Mouse (Mus musculus) fibroblast of lung, adult 2 months (primary cell): ENCODE data around the gene Ppp1r13b.

ENCODE experiments used
- DNase-seq: peaks from one replicate; pipeline ENCODE4 v3.0.0-alpha.2; 2011; ENCODE audit warnings: low read depth

The Ppp1r13b gene

DNA sequence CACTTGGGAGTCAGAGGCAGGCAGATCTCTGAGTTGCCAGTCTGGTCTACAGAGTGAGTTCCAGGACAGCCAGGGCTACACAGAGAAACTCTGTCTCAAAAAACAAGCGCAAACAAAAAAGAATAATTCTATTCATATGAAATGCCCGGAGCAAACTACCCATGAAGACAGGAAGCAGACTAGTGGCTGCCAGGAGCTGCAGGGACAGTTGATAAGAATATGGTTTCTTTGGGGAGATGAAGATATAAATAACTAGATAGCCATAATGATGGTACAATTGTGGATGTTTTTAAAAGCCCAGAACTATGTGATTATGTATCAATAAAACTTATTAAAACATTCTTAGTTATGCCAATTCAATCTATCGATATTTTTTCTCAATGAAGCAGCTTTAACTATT lies 25.9 kb downstream of the Ppp1r13b start:
- DNase-seq = no peak

DNA sequence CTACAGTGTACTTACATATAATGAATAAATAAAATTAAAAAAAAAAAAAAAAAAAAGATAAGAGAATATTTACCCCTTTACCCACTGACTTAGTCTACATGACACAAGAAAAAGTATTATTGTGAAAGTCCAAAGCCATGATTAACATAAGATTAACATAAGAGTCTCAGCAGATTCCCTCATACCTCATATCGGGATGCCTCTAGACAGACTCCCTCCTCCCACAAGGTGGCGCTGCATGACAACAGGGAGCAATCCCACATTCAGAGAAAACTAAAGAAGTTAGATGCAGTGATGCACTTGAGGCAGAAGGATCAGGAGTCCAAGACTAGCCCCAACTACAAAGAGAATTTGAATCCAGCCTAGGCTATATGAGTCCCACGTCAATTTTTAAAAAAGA lies 29.7 kb downstream of the Ppp1r13b start:
- DNase-seq = no peak

DNA sequence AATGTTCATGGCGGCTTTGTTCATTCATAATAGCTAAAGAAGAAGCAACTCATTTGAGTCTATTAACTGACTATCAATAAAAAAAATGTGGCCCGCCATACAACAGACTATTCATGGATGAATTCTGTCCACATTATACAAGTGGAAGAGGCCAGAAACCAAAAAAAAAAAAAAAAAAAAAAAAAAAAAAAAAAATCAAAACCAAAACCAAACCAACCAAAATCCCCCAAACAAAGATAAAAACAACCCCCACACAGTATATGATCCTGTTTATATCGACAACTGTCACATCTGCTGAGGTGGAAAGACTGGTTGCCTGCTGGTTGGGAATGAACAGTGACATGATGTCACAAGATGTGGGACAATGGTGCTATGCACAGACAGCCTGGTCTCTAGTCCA lies 32.4 kb downstream of the Ppp1r13b start:
- DNase-seq = no peak

DNA sequence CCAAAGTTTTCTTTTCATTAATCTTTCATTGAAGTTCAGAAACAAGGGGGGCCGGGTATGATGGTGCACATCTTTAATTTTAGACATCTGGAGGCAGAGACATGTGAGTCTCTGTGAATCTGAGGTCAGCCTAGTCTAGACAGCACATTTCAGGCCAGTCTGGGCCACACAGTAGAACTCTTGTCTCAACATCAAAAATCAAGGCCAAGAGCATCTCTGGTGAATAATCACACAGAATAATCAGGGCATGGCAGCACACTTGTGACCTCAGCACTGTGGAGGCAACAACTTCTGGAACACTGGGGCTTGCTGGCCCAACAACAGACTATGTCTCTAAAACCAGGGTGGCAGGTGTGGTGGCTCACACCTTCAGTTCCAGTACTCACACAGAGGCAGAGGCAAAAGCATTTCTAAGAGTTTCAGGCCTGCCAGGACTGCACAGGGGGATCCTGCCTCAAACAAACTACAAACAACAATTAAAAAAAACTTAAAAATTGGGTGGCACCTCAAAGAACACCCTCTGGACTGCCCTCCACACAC lies 33.2 kb downstream of the Ppp1r13b start:
- no peak for DNase-seq

DNA sequence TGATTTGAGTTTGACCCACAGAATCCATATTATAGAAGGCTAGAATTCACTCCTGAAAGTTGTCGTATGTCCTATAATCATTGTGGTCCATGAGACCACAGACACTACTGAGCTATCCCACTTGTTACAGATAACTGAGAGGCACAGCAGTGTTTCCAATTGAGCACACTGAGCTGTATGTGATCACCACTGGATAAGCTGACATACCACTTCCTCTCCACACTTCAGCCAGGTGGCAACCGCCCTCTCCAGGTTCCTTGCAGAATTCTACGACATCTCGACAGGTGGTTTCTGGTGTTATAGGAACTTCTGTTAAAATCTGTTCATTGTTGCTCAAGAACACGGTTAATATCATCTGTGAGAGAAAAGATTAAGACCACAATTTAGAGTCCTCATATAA lies 35.8 kb downstream of the Ppp1r13b start:
- DNase-seq = no peak

DNA sequence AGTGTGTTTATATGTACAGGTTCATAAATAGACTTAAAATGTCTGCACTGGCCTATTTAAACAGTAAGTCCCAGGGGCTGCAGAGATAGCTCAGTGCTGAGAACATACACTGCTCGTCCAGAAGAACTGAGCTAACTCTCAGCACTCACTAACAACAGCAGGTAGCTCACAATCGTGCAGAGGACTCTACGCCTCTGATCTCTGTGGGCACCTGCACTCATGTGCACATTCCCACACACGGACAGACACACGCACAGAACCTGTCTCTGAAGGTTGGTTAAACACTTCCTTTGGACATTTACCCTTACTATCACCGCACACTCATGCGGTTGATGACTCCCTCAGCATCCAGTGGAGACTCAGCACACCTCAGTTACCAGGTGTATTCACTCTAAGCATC lies 37.1 kb downstream of the Ppp1r13b start:
- no peak for DNase-seq

DNA sequence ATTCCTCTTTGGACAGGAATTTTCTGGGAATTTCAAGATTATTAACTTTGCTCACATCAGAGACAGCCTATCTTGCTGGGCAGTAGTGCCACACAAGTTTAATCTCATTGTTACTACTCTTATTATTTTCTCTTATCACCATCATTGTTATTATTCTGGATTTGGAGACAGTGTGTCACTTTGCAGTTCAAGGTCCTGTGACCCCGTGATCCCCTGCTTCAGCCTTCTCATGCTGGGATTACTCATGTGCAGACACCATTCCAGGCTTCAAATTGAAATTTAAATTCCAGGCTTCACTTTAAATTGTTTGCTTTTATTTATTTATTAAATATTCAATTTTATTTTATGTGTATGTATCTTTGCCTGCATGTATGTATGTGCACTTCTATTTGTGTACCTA lies 38.1 kb downstream of the Ppp1r13b start:
- DNase-seq = no peak

DNA sequence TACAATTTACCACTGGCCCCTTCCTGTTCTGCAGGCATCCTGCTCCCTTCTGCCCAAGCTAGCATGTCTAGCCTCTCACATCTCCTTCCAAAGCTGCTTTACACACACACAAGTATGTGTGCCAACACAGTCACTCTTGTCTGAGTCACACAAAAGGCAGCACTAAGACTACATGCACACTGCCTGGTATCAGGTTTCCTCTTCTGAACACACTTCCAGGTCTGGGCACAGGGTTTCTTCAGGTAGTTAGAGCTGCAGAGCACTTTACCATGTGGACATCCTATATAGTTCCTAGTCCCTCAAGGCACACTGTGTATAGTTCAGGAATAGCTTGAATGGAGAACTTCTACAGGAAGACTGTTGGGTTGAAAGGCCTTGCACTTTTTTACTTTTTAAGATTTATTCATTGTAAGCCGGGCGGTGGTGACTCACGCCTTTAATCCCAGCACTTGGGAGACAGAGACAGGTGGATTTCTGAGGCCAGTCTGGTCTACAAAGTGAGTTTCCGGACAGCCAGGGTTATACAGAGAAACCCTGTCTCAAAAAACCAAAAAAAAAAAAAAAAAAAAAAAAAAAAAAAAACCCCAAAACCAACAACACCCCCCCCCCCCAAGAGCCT lies 43.6 kb downstream of the Ppp1r13b start:
- peak; percentile 72 for DNase-seq

DNA sequence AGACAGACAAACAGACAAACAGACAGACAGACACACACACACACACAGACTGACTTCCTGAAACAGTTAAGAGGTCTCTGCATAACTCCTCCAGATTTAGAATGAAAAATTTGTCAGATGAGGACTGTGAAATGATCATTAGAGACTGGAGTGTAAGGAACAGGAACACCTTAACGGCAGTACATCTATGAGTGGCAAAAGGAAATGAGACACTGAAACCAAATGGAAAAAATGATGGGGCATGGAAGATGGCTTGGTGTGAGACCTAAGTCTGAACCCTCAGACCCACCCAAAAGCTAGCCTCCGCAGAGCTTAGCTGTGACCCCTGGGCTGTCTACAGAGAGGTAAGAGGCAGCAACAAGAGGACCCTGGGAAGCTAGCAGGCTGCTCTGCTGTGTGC lies 52.5 kb downstream of the Ppp1r13b start:
- DNase-seq = no peak

DNA sequence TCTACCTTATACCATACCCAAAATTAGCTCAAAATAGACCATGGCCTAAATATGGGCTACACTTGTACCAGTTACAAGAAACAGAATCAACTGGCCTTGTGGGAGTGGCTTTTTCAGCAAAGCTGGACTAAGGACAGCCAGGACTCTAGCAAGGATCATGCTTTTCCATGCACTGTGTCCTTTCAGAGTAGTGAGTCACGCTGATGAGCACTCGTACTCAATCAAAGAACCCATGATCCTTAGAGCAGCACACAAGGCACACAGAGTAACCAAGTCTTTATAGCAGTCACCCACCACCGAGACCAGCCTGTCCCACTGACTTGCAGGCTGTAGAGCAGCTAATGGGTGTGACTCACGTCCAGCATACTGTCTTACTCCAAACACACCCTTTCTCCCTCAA lies 54.4 kb downstream of the Ppp1r13b start:
- DNase-seq = no peak

DNA sequence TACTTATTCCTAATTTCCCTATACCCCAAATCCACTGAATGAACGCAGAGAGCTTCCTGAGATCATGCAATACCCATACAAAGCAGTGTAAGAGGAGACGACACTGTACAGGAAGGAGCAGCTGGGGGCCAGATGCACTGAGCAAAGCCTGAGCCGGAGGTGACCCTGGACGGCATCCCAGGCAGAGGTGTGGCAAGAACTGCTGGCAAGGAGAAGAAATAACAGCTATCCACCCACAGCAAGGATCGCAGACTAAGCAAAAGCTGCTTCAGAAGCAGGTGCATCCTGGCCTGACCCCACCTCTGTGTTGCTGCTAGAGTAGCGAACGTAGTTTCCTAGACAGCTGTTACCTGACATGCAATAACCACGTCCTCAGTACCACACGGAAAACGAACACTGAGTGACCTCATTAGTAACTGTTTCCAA lies 54.9 kb downstream of the Ppp1r13b start:
- no peak for DNase-seq

DNA sequence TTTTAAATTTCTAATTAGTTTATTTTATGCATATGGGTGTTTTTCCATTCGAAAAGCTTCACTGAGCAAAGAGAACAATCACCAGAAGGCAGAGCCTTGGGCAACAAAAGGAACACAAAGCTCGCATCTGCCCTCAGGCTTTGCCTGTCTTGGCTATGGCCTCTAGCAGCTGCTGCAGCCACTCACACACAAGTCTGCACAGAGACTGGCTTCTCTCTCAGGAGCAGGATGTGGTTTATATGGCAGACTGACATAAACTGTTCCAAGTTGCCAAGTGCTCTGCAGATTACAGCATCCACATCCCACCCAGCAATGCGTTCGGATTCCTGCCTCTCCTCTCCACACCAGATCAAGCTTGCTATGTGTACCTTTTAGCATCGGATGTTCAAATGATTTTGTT lies 56.2 kb downstream of the Ppp1r13b start:
- no peak for DNase-seq

DNA sequence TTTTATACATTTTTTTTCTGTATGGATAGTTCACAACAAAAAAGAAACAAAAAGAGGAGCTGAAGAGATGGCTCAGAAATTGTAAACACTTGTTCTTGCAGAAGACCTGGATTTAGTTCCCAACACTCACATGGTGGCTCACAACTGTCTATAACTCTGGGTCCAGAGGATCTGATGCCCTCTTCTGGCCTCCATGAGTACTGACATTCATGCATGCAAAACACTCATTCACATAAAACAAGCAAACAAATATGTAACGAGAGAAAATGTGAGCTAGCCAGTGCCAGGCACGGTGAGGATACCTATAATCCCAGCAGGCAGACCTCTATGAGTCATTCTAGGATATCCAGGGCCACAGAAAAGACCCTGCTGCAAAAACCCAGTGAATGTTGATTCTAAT lies 56.7 kb downstream of the Ppp1r13b start:
- no peak for DNase-seq

DNA sequence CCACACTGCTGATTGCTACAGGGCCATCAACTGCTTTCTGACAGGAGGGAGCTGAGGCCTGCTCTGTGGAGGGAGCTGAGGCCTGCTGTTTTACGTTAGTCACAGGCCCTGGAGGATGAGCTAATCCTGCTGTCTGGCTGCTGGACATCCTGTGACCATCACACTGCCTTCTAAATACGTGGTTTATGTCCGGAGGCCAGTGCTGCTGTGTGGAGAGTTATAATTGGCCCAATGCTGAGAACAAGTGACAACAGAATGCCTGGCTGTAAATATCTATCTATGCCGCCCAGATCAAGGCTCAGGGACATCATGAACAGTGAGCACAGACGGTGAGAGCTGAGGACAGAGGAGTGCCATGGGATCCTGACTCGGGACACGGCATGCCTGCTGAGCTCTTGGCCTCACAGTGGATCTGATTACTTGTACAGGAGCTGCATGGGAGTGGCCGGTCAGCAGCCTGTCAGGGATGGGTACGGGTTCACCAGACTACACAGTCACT lies 59.6 kb downstream of the Ppp1r13b start:
- no peak for DNase-seq

DNA sequence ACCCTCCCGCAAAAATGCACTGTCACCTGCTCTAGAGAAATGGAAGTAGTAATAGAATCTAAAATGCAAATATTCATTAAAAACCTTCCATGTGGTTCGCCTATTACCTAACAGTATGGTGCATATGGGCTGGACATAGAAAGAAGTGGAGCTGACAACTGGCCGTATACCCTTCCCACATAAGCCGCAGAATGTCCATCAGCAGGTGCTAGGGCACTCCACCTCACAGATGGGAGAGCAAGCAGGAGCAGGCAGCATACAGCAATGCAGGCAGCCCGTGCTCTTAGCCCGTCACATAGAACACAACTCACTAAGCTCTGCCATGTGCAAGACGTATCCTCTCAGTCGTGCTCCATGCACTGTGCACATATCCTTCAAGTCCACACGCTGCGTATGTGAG lies 61.1 kb downstream of the Ppp1r13b start:
- DNase-seq = no peak

DNA sequence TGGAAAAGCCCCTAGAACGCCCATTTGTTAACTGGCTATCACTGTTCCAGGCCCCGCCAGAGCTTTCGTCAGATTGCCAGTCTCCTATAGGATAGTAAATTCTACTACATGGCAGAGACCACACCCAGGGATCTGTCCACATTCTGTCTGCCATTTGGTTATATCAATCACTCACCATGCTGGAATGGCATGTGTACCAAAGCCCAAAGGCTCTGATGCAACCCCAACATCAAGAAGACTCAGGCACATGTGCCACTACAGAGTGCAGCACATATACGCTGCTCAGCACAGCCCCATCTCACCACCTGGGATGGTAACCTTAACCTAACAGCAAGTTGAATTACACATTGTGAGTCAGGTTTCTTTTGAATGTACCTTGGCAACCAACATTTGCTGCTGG lies 62.0 kb downstream of the Ppp1r13b start:
- DNase-seq = no peak

DNA sequence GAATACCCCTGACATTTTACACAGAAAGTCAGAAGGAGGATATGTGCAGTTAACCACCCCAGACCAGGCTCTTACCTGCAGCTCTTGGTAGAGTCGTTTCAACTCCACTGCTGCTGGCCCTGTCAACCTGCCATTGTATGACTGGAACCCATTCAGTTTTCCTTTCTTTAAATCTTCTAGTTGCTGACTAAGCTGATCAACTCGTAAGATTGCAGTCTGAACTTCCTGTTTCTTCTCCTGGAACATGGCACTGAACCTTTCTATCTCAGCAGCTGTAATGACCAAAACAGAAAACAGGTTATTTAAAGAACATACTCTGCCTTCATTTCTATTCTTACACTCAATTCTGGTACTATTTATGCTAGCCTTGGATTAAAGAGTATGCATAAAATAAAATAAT lies 64.4 kb downstream of the Ppp1r13b start:
- no peak for DNase-seq

DNA sequence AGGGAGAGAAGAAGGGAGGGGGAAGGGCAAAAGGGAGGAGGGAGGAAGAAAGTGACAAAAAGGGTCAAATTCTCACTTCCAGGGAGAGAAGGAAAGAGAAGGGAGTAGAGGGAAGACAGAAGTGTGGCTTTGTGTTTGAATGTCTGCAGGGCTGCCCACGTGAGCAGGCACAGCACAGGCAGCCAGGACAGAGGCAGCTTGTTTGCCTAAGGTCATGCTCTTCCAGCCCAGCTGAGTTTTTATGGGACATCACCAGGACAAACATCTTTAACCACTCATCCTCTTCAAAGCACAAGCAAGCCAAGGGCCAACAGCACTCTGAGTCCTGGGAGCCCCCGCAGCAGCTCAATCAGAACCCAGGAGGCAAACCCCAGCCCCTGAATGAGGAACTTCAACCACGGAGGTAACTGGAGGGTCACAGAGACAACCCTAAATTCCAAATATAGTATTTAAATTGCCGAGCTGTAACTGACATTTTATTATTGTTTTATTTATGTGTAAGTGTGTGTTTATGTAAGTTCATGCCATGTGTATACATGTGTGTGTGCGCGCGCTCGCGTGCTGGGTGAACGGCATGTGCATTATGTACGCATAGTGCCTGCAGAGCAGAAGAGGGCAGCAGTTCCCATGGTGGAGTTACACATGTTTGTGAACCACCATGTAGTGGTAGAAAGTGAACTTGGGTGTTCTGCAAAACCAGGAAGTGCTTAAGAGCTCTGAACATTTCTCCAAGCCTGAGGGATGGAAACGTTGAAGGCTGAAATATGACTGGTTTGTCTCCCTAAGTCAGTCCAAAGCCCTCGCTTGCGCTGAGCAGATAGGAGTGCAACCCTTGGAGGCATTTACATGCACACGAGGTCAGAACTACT lies 65.1 kb downstream of the Ppp1r13b start:
- DNase-seq = no peak

DNA sequence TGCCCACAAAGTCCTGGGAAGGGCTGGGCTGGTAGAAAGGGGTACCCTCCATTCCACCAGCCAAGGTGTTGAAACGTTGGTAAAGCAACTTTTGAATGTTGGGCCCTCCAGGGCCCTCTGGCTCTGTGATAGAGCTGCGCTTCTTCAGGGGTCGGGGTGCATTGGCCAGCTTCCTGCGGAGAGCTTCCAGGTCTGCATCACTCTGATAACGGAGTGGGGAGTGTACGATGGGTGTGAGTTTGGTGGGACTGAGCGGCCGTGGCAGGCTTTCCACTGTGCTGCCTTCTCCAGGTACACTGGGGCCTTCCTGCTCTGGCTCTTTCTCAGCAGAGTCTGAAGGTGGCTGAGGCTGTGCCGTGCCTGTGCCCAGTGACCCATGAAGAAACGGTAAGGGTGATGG lies 74.5 kb downstream of the Ppp1r13b start:
- no peak for DNase-seq

DNA sequence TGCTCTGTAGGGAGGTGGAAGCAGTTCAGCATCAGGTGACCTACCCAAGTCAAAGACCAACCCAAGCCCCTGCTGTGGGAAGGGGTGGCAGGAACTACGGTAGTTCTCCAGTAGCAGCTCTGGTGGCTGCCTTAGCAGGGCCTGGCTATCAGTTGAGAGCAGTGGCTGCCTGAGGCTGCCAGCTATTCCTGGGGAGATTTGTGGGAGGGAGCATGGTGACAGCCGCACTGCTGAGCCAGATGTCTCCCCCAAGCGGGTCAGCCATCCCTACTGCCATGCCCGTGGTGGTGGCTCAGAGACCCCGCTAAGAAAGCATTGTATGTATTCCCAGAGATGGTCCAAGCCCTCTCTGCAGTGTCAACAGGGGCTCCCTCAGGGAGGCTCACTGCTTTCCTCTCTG lies 75.3 kb downstream of the Ppp1r13b start:
- no peak for DNase-seq

DNA sequence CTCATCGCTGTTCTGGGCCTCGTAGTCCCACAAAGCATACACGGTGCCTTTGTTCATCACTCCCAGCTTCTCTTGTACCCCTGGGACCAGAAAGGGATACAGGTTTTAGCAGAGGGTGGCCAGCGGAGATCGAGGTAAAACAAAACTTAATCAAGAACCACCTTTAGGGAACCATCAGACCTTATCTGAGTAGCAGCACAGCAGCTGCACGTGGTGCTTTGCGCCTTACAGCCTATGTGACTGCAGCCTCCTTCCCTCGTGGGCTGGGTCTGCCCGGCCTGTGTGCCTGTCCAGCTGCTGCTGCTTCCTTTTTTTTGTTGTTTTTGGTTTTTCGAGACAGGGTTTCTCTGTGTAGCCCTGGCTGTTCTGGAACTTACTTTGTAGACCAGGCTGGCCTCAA lies 77.5 kb downstream of the Ppp1r13b start:
- DNase-seq = no peak

DNA sequence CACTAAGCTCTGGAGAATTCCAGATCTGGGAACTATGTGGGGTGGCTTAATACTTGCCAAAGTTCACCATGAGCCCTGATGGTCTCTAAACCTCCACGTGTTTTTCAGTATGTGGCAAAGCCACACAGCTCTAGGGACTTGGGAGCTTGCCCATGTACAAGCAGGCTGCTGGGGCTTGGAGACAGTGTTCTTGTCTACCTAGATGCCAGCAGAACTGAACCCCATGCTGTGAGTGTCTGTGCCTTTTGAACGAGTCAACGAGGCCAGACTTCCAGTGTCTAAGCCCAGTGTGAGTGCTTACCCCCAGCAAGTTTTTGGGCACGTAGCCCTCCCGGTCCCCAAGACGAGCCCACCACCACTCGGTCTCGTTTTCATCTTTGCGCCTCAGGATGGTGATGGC lies 78.0 kb downstream of the Ppp1r13b start:
- no peak for DNase-seq

DNA sequence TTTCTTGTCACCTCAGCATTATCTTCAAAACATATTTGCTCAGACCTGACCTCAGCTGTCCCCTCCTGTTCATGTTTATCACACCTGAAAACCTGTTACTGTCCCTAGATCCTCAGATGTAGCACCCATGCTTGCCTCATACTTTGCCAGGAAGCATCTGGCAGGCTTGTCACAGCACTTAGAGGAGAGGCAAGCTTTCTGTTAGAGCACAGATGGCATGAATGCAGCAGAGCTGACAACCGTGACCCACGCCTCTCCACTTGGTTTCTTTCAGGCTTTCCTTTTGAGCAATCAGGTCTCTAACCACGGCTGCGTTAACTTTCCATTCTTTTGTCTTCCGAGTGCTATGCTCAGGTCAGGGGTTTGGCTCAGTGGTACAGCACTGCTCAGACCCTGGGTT lies 78.5 kb downstream of the Ppp1r13b start:
- DNase-seq = no peak
